Mouse (Mus musculus) forebrain, embryonic 12.5 days (tissue): ENCODE results near the gene Bhlha15. TPM values are rescaled to one million over a fixed set of nuclear protein-coding genes. Genes with fewer than 3 reads are reported as not detected.

Experiments
- polyA plus RNA-seq: library from polyadenylated mRNA; unstranded; fragments of >200 nt; fragmentation: Nextera tagmentation; extraction: Ambion mirVana; gene quantifications from 2 replicates; pipeline ENCODE4 v1.2.1, GENCODE M21; 2016

Gene Bhlha15
- polyA plus RNA-seq, 1 experiment from 2014 or later = 0.09 TPM

Other genes starting within 250 kb of the Bhlha15 start
- gene Ccz1, start 175.4 kb upstream of the Bhlha15 start, polyA plus RNA-seq = 110 and 113 TPM in 2 replicates
- not detected in 2 replicates for gene Ocm, start 163.6 kb upstream of the Bhlha15 start, polyA plus RNA-seq
- 9.5 and 10.3 TPM in 2 replicates for gene Lmtk2, start 89.8 kb upstream of the Bhlha15 start, polyA plus RNA-seq
- gene Tecpr1, start 33.3 kb downstream of the Bhlha15 start, polyA plus RNA-seq = 31.7 and 32.3 TPM in 2 replicates
- gene Bri3, start 54.2 kb downstream of the Bhlha15 start, polyA plus RNA-seq = 126 and 139 TPM in 2 replicates
- gene Baiap2l1, start 167.8 kb downstream of the Bhlha15 start, polyA plus RNA-seq = 2.6 and 2.9 TPM in 2 replicates